Mouse (Mus musculus) forebrain, embryonic 14.5 days (tissue): Measurements from ENCODE around the gene Kmt2d. TPM values are rescaled to one million over a fixed set of nuclear protein-coding genes. Genes with fewer than 3 reads are reported as not detected.

Experiments
- ATAC-seq: fragments of 200-750 bp; cut with Nextera tagmentation; 2 replicates; pipeline ENCODE4 v1.8.0; 2017; ENCODE audit warnings: mild to moderate bottlenecking, moderate library complexity
- DNase-seq: peaks from one replicate; pipeline ENCODE4 v3.0.0-alpha.2; 2015; ENCODE audit warnings: low spot score
- H3K27ac ChIP-seq: fragments of 300-500 bp; sonication (generic); 2 replicates; pipeline ENCODE4 v1.5.1; 2014; ENCODE audit warnings: low read depth, mild to moderate bottlenecking, control low read depth, low read length, moderate library complexity
- H3K27me3 ChIP-seq: fragments of 300-500 bp; sonication (generic); replicated peaks from 2 replicates; pipeline ENCODE4 v1.6.1; 2014; ENCODE audit warnings: low read length, control low read depth, mixed read lengths; ENCODE audit not compliant: control insufficient read depth, insufficient read depth
- H3K36me3 ChIP-seq: fragments of 300-500 bp; sonication (generic); 2 replicates; pipeline ENCODE4 v1.6.1; 2014; ENCODE audit warnings: low read length, control low read depth; ENCODE audit not compliant: control insufficient read depth, insufficient read depth
- H3K4me1 ChIP-seq: fragments of 300-500 bp; sonication (generic); 2 replicates; pipeline ENCODE4 v1.6.1; 2014; ENCODE audit warnings: antibody characterized with exemption, low read length, control low read depth; ENCODE audit not compliant: control insufficient read depth, insufficient read depth
- H3K4me2 ChIP-seq: fragments of 300-500 bp; sonication (generic); 2 replicates; pipeline ENCODE4 v1.6.1; 2014; ENCODE audit warnings: mild to moderate bottlenecking, control low read depth, low read length
- H3K4me3 ChIP-seq: fragments of 300-500 bp; sonication (generic); 2 replicates; pipeline ENCODE4 v1.5.1; 2014; ENCODE audit warnings: low read depth, low read length, control low read depth
- H3K9ac ChIP-seq: fragments of 300-500 bp; sonication (generic); 2 replicates; pipeline ENCODE4 v1.6.1; 2014; ENCODE audit warnings: mild to moderate bottlenecking, low read length, control low read depth, moderate library complexity
- H3K9me3 ChIP-seq: fragments of 300-500 bp; sonication (generic); replicated peaks from 2 replicates; pipeline ENCODE4 v1.6.1; 2016; ENCODE audit warnings: low read length, control low read depth, mixed read lengths; ENCODE audit not compliant: control insufficient read depth
- WGBS: fragments of 180-500 bp; shearing (Covaris S2); extraction: QIAGEN DNeasy Blood & Tissue Kit; methylation state at CpG from one replicate; pipeline ENCODE4 v1.1.7; 2014; 5-methylcytosine and 5-hydroxymethylcytosine counted together
- polyA plus RNA-seq: library from polyadenylated mRNA; unstranded; fragments of >200 nt; fragmentation: Nextera tagmentation; extraction: Ambion mirVana; gene quantifications from 2 replicates; pipeline ENCODE4 v1.2.1, GENCODE M21; 2014

Gene Kmt2d
- polyA plus RNA-seq, 1 experiment from 2014 or later: 8.0 TPM

DNA sequence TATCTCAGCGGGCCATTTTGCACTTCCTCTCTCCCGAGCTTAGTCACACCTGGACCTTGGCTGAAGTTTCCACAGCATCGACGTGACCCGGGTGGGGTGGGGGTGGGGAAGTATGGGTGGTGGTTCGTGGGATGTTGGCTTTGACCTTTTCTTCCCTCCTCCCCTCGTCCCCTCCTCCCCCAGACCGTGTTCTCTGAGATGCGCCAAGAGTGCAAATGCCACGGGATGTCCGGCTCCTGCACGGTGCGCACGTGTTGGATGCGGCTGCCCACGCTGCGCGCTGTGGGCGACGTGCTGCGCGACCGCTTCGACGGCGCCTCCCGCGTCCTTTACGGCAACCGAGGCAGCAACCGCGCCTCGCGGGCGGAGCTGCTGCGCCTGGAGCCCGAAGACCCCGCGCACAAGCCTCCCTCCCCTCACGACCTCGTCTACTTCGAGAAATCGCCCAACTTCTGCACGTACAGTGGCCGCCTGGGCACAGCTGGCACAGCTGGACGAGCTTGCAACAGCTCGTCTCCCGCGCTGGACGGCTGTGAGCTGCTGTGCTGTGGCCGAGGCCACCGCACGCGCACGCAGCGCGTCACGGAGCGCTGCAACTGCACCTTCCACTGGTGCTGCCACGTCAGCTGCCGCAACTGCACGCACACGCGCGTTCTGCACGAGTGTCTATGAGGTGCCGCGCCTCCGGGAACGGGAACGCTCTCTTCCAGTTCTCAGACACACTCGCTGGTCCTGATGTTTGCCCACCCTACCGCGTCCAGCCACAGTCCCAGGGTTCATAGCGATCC is 78.6 kb downstream of the Kmt2d start:
- Histone ChIP-seq H3K4me2 (peak overlapping the region; percentile 39), H3K4me1 (peaks cover 5% of the 10 kb centered on the region; the same call in 1 of the 2 replicates), H3K9me3 (no peaks in the 10 kb centered on the region), H3K27ac (no peak overlapping the region), H3K4me3 (peak overlapping the region; percentile 25), H3K27me3 (peaks cover 97% of the 10 kb centered on the region), H3K36me3 (no peaks in the 10 kb centered on the region), H3K9ac (no peak overlapping the region)
- WGBS: under 1% methylated on average over 75 of the region's 75 CpGs
- ATAC-seq (no peak), DNase-seq (peak; percentile 57)

- H3K4me1 ChIP-seq: peaks cover under 1% of the 10 kb centered on the region; the same call in 1 of the 2 replicates
- no peak overlapping the region for H3K27ac ChIP-seq
- H3K27me3 ChIP-seq: peaks cover 98% of the 10 kb centered on the region
- no peak for DNase-seq
- H3K36me3 ChIP-seq: no peaks in the 10 kb centered on the region
- no peaks in the 10 kb centered on the region for H3K9me3 ChIP-seq
- H3K9ac ChIP-seq: no peak overlapping the region
- H3K4me2 ChIP-seq: no peak overlapping the region
- 1% methylated on average over 23 of the region's 23 CpGs for WGBS
- no peak overlapping the region for H3K4me3 ChIP-seq
- no peak for ATAC-seq
Measured at GRCm38 (mm10) chr15:98791771-98792170, 79.2 kb downstream of the Kmt2d start.

DNA sequence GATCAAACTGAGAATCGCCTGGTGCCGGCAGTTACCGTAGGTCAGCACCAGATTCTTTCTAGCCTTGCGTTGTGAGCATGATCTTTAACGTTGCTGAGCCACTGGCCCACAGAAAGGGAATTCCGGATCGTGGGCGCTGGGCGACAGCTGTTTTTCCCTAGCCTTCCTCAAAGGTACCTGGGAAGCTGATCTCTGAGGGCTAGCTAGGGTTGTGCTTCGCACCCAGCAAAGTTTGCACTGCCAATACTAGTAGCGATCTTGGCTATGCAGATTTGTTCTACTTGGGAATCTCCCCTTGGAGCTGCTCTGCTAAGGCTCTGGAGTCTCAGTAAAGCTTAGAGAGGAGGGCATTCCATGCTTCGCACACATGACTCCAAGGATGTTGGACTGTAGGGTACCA is 79.8 kb downstream of the Kmt2d start:
- Histone ChIP-seq H3K4me3 (no peak overlapping the region), H3K36me3 (no peaks in the 10 kb centered on the region), H3K9ac (no peak overlapping the region), H3K27me3 (peaks cover 94% of the 10 kb centered on the region), H3K4me2 (no peak overlapping the region), H3K27ac (no peak overlapping the region), H3K4me1 (no peaks in the 10 kb centered on the region), H3K9me3 (no peaks in the 10 kb centered on the region)
- DNase-seq (no peak), ATAC-seq (no peak)
- WGBS: 1% methylated on average over 12 of the region's 12 CpGs

DNA sequence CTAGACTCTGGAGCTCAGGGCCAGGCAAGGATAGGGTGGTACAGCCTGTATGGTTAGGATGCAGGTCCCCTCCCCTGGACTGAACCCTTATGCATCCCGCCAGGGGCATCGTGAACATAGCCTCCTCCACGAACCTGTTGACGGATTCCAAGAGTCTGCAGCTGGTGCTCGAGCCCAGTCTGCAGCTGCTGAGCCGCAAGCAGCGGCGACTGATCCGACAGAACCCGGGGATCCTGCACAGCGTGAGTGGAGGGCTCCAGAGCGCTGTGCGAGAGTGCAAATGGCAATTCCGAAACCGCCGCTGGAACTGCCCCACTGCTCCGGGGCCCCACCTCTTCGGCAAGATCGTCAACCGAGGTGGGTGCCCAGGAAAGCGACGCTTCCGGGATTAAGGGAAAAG is 80.2 kb downstream of the Kmt2d start:
- H3K4me3 ChIP-seq: no peak overlapping the region
- no peak for DNase-seq
- no peak overlapping the region for H3K27ac ChIP-seq
- under 1% methylated on average over 23 of the region's 23 CpGs for WGBS
- no peak for ATAC-seq
- H3K36me3 ChIP-seq: no peaks in the 10 kb centered on the region
- H3K9ac ChIP-seq: no peak overlapping the region
- H3K9me3 ChIP-seq: no peaks in the 10 kb centered on the region
- peaks cover 92% of the 10 kb centered on the region for H3K27me3 ChIP-seq
- no peak overlapping the region for H3K4me2 ChIP-seq
- H3K4me1 ChIP-seq: no peaks in the 10 kb centered on the region

GRCm38 (mm10) chr15:98789661-98790535 is 81.1 kb downstream of the Kmt2d start, which contains the start of gene Wnt1:
Wnt1 (plus strand) TSS chr15:98789857.
- 1% methylated on average over 43 of the region's 51 CpGs for WGBS
- no peak for ATAC-seq
- no peak within 1 kb of the TSS for H3K4me2 ChIP-seq
- H3K9ac ChIP-seq: no peak within 1 kb of the TSS
- H3K27me3 ChIP-seq: peaks cover 86% of the 10 kb centered on the region
- DNase-seq: peak; percentile 46
- H3K27ac ChIP-seq: no peak within 1 kb of the TSS
- no peaks in the 10 kb centered on the region for H3K36me3 ChIP-seq
- no peaks in the 10 kb centered on the region for H3K4me1 ChIP-seq
- H3K9me3 ChIP-seq: no peaks in the 10 kb centered on the region
- H3K4me3 ChIP-seq: peak within 1 kb of the TSS; percentile 6; the same call in 1 of the 2 replicates

- H3K27ac ChIP-seq: no peak overlapping the region
- no peaks in the 10 kb centered on the region for H3K9me3 ChIP-seq
- no peak overlapping the region for H3K9ac ChIP-seq
- ATAC-seq (no peak), DNase-seq (no peak)
- peaks cover 78% of the 10 kb centered on the region for H3K27me3 ChIP-seq
- H3K4me1 ChIP-seq: no peaks in the 10 kb centered on the region
- WGBS: 10% methylated on average over 24 of the region's 24 CpGs
- no peaks in the 10 kb centered on the region for H3K36me3 ChIP-seq
- H3K4me2 ChIP-seq: no peak overlapping the region
- H3K4me3 ChIP-seq: peak overlapping the region; percentile 6; the same call in 1 of the 2 replicates
Measured at GRCm38 (mm10) chr15:98788972-98789660, 81.9 kb downstream of the Kmt2d start.

GRCm38 (mm10) chr15:98787930-98788329 is 83.1 kb downstream of the Kmt2d start:
- WGBS: 24% methylated on average over 4 of the region's 4 CpGs

GRCm38 (mm10) chr15:98785744-98786143 is 85.3 kb downstream of the Kmt2d start:
- H3K4me3 ChIP-seq: no peak overlapping the region
- no peak overlapping the region for H3K4me2 ChIP-seq
- no peak overlapping the region for H3K27ac ChIP-seq
- no peak for DNase-seq
- H3K9ac ChIP-seq: no peak overlapping the region
- H3K4me1 ChIP-seq: no peaks in the 10 kb centered on the region
- H3K27me3 ChIP-seq: peaks cover 63% of the 10 kb centered on the region
- no peaks in the 10 kb centered on the region for H3K9me3 ChIP-seq
- 36% methylated on average over 7 of the region's 7 CpGs for WGBS
- ATAC-seq: no peak
- no peaks in the 10 kb centered on the region for H3K36me3 ChIP-seq

More at GRCm38 (mm10) chr15:98787930-98788329, 83.1 kb downstream of the Kmt2d start:
- no peaks in the 10 kb centered on the region for H3K9me3 ChIP-seq
- no peak overlapping the region for H3K27ac ChIP-seq
- no peak overlapping the region for H3K4me2 ChIP-seq
- peak; percentile 60 for DNase-seq
- no peaks in the 10 kb centered on the region for H3K36me3 ChIP-seq
- no peak overlapping the region for H3K9ac ChIP-seq
- no peak overlapping the region for H3K4me3 ChIP-seq
- ATAC-seq: no peak
- peaks cover 69% of the 10 kb centered on the region for H3K27me3 ChIP-seq
- H3K4me1 ChIP-seq: no peaks in the 10 kb centered on the region
